Mouse (Mus musculus) frontal cortex, adult 2 months (tissue): Measurements from ENCODE around the gene Ceacam15. TPM values are rescaled to one million over a fixed set of nuclear protein-coding genes. Genes with fewer than 3 reads are reported as not detected.

ENCODE experiments used
- DNase-seq, 2 experiments: peaks; one replicate each; pipeline ENCODE4 v3.0.0; 2022; ENCODE audit warnings: low spot score in 1 of 2; ENCODE audit errors: extremely low spot score in 1 of 2
- polyA plus RNA-seq: library from polyadenylated mRNA; depleted of rRNA; stranded (reverse); fragments of >200 nt; gene quantifications from 2 replicates; pipeline ENCODE4 v1.2.3, GENCODE M21; 2012; rRNA removed

The Ceacam15 gene
- polyA plus RNA-seq, 1 experiment = 0.24 TPM

GRCm38 (mm10) chr7:16631932-16632331, 43.6 kb downstream of the Ceacam15 start:
- DNase-seq = no peak

DNA sequence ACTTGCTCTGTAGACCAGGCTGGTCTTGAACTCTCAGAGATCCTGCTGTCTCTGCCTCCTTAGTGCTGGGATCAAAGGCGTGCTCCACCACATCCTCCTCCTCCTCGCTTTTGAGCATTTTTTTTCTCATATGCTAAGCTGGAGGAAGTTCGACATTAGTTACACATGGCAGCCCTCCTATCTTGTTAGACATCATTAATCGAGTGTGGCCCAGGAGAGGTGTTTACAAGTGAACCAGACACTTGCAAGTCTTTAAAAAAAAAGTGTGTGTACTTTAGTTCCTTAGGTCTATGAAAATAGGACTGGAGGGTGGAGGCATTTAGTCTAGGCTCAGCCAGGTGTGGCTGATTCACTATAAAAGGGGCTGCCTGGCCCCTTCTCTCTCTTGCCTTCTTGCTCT, 44.5 kb downstream of the Ceacam15 start:
- no peak for DNase-seq

DNA sequence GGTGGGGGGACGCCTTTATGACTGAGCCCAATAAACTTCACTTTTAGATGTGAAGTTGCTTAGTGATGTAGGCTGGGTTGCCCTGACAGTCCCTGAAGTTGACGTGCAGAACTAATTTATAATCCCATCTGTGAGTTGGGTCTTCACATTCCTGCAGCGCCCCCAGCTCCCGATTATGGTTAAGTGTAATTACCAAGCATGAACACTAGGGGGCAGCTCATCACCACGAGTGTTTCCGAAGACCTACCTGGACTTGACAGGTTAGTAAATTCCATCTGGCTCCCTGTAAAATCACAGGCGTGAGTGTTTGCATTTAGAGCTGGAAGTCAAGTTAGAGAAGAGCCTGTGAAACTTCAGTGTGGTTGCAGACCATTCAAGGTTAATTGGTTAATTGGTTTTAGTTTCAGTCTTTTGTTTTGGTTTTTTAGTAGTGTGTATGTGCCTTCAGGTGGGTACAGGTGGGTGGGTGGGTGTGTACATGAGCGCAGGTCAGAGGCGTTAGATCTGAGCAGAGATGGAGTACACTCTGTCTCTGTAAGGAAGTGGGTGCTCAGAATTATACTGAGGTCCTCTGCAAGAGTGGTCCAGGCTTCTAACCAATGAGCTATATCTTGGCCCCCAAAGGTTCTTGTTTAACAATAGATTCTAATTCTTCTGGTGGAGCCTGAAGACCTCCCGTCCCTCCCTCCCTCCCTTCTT, 45.8 kb downstream of the Ceacam15 start:
- DNase-seq = peak in 1 of 2 experiments; percentile 86

- peak in 1 of 2 experiments; percentile 90 for DNase-seq
Measured at GRCm38 (mm10) chr7:16628096-16628771, 47.3 kb downstream of the Ceacam15 start.

DNA sequence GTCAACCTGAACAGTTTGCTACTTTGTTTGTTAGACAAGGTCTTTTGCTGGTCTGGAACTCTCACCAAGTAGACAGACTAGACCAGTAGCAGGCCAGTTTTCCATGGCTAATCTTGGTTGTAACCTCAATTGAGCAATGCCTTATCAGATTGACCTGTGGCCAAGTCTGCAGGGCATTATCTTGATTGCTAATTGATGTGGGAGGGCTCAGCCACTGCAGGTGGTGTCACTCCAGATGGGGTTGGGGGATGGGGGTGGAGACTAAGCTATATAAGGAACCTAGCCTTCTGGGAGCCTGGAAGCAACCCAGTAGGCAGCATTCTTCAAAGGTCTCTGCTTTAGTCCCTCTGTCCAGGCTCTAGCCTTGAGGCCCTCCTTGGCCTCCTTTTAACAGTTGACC, 51.8 kb downstream of the Ceacam15 start:
- DNase-seq = no peak

GRCm38 (mm10) chr7:16623131-16623530, 52.4 kb downstream of the Ceacam15 start:
- DNase-seq = no peak

Other genes starting within 250 kb of the Ceacam15 start
- 84.3 and 91.7 TPM in 2 replicates for gene Tmem160, start 222.9 kb downstream of the Ceacam15 start, polyA plus RNA-seq
- gene Npas1, start 198.0 kb downstream of the Ceacam15 start, polyA plus RNA-seq = 7.8 and 10.1 TPM in 2 replicates
- 47.0 and 50.5 TPM in 2 replicates for gene Arhgap35, start 60.7 kb downstream of the Ceacam15 start, polyA plus RNA-seq
- 0.24 and 0.55 TPM in 2 replicates for gene Ceacam9, start 46.2 kb upstream of the Ceacam15 start, polyA plus RNA-seq
- gene Ap2s1, start 62.7 kb upstream of the Ceacam15 start, polyA plus RNA-seq = 537 and 586 TPM in 2 replicates
- gene Slc1a5, start 105.6 kb upstream of the Ceacam15 start, polyA plus RNA-seq = 12.6 and 13.4 TPM in 2 replicates
- gene Strn4, start 140.2 kb upstream of the Ceacam15 start, polyA plus RNA-seq = 262 TPM in 2 replicates
- gene Fkrp, start 141.0 kb upstream of the Ceacam15 start, polyA plus RNA-seq = 38.2 and 40.3 TPM in 2 replicates
- gene Prkd2, start 167.2 kb upstream of the Ceacam15 start, polyA plus RNA-seq = 6.4 and 6.7 TPM in 2 replicates
- 151 and 154 TPM in 2 replicates for gene Dact3, start 199.6 kb upstream of the Ceacam15 start, polyA plus RNA-seq
- 5.9 and 7.6 TPM in 2 replicates for gene Gng8, start 216.1 kb upstream of the Ceacam15 start, polyA plus RNA-seq
- 0.20 and 0.25 TPM in 2 replicates for gene Ptgir, start 230.8 kb upstream of the Ceacam15 start, polyA plus RNA-seq
- gene Calm3, start 248.4 kb upstream of the Ceacam15 start, polyA plus RNA-seq = 1,679 and 1,948 TPM in 2 replicates